Mouse (Mus musculus): Measurements from ENCODE around the gene 3110021N24Rik.
A peak's percentile ranks its signal among the peaks of the same experiment; 100 is the strongest.
"Not testable (repeated sequence)": the region's sequence is repeated elsewhere in the genome, so short reads cannot be mapped to it uniquely, and the experiment has no call there.

3110021N24Rik gene

DNA sequence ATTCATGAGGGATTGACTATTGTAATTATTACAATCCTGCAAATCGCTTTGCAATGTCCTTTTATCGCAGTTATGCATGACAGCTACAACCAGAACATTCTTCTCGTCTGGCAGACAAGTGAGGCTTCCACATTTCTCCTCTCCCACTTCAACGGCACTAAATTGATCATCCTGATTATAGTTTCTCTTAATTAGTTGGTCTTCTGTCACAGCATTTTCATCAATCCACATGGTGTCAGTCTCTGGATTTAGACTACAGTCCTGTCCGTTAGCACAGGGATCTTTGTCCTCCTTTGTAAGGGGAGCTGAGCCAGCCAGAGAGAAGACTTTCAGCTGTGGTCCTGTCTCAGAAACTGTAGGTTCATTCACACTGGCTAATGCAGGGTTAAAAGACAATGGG lies at the start of gene 3110021N24Rik:
TSS of gene 3110021N24Rik (plus strand) at position 301 of the 400 bp plus-strand sequence.
- DNase-seq = no peak

DNA sequence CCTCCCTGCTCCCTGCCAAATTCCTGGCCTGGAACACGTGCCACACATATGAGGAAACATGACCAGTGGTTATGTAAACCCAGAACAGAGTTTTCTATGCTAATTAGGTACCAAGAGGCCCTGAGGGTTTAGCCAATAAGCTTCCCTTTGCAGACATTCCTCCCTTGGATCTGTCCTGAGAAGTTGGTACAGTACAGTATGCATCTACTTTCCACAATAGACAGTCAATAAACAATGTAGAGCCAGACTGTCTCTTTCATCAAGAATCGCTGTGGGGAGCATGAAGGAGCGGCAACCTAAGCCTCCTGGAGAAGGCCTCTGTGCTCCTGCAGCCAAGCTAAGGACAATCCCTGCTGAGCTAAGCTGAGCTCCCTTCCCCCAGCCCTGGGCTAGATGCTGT lies 33.3 kb upstream of the 3110021N24Rik start:
- DNase-seq = no peak

DNA sequence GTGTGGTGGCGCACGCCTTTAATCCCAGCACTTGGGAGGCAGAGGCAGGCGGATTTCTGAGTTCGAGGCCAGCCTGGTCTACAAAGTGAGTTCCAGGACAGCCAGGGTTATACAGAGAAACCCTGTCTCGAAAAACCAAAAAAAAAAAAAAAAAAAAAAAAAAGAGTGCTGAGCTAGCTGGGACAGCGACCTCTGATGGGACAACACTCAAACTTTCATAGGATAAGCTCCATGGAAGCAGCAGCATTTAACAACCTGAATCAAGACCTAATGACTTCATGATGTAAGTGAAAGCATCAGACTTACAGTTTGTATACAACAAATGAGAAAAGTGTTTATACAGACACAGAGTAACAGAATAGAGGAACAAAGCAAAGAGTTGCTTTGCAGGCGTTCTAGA lies 32.4 kb upstream of the 3110021N24Rik start:
- not testable (repeated sequence) for DNase-seq

DNA sequence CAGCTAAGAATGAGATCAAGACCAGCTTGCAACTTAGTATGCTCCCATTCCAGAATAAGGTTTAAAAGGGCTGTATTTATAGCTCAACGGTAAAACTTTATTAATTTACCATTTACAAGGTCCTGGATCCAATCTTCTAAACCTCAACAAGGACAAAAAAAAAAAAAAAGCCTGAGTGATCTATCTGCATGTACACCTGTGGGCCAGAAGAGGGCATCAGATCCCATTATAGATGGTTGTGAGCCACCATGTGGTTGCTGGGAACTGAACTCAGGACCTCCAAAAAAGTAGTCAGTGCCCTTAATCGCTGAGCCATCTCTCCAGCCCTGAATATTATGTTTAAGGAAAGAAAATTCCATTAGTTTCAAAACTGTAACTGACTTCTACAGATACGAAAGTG lies 29.0 kb upstream of the 3110021N24Rik start:
- no peak for DNase-seq

DNA sequence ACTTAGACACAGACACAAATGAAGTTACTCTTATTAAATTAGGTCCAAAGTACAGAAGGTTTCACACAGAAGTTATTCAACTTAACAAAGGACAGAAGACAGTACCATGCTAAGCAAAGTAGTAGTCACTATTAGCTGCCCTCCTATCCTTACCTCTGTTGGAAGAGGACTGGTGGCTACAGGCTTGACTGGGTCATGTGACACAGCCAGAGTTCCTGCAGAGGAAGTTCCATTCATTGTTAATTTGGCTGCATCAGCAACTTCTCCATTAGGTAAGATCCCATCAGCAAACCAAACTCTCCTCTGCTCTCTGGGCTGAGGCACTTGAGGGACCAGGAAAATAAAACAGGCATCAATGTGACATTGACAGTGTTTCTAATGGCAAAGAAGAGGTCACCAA lies 28.0 kb upstream of the 3110021N24Rik start:
- DNase-seq = no peak

DNA sequence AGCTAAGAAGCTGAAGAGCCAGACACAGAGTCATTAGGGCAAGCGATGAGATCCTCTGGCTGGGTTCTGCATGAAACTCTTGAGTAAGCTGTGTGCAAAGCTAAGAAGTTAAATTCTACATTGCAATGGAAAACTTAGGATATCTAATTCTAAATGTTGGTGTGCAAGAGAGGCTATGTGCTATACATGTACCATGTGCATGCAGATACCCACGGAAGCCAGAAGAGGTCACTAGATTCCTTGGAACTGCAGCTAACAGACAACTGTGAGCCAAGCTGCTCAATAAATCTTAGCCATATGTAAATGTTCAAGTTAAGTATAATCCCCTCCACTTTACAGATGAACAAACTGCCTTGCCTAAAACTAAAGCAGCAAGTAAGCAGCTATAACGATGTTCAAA lies 22.5 kb upstream of the 3110021N24Rik start:
- peak; percentile 32 to 53 for DNase-seq

DNA sequence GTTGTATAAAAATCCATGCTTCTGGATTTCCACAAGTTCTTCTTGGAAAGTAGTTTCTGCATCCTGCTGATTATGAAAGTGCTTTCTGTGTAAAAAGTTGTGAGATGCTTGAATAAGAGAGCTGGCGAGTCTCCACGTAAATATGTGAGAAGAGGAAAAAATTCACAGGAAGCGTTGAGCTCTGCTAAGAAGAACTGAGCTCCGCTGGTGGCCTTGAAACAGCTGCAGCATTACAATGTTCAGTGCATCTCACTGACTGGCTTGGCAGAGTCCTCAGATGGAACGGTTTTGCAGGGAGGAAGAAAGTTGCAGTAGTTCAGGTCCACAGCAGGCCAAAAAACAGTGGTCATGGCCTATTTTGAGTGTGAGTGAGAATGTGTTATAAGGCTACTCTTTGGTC lies 11.2 kb upstream of the 3110021N24Rik start:
- DNase-seq = peak; percentile 18 to 25

DNA sequence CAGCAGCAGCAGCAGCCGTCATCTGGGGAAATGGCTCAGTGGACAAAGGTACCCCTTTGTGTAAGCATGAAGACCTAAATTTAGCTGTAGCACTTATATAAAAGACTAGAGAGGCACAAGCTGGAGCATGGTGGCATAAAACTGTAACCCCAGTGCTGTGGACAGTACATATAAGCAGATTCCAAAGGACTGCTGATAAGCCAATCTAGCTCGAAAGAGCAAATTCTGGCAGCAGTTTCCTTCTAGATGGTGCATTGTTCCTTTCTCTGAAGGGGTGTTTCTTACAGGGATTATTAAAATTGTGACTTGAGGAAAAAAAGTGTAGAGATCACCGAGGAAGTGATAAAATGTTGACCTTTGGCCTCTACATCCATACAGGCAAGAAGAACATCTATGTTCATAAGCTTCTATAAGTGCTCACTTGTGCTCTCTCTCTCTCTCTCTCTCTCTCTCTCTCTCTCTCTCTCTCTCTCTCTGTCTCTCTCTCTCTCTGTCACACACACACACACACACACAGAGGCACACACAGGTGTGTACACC lies 1.9 kb downstream of the 3110021N24Rik start:
- DNase-seq = no peak

DNA sequence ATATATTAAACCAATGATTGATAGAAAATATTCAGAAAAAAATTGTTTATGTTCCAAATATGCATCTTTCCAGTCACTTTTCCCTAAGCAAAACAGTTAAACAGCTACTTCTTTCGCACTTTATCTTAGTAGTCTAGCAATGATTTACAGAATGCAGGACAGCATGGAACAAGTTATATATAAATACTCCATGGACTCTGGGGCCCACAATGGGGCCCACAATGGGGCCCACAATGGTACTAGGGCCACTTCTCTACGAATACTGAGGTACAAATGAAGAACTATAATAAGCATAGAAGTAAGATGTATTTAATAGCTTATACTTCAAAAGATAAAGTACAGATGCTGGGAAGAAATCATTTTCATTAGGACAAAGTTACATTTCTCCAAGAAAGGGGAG lies 4.7 kb downstream of the 3110021N24Rik start:
- no peak for DNase-seq

DNA sequence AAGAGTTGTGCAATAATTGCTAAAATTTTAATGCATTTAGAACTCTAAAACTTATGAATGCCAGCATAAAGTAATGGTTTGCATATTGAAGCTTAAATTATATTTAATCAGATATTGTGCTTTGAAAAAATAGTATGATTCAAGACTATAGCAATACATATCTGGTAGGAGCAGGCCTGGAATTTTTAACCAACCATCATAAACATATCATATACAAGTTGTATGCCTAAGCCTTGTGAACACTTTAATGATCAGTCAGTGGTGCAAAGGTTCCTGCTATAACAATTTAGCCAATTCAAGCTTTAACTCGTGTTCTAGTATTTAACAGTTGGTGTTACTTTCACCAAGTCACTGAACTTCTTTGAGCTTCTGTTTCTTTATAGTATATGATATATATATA lies 11.0 kb downstream of the 3110021N24Rik start:
- no peak for DNase-seq

DNA sequence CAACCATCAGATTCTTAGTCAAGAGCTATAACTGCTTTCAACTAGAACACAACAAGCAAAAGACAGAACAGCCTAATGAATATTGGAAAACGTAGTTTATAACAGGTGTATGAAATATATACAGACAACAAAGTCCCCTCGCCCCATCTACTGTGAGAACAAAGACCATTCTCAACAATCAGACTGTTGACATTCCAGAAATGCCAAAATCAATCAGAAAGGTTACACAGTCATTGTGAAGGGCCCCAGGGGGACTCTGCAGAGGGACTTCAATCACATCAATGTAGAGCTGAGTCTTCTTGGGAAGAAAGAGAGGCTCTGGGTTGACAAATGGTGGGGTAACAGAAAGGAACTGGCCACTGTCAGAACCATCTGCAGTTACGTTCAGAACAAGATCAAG lies 12.1 kb downstream of the 3110021N24Rik start:
- DNase-seq = no peak

DNA sequence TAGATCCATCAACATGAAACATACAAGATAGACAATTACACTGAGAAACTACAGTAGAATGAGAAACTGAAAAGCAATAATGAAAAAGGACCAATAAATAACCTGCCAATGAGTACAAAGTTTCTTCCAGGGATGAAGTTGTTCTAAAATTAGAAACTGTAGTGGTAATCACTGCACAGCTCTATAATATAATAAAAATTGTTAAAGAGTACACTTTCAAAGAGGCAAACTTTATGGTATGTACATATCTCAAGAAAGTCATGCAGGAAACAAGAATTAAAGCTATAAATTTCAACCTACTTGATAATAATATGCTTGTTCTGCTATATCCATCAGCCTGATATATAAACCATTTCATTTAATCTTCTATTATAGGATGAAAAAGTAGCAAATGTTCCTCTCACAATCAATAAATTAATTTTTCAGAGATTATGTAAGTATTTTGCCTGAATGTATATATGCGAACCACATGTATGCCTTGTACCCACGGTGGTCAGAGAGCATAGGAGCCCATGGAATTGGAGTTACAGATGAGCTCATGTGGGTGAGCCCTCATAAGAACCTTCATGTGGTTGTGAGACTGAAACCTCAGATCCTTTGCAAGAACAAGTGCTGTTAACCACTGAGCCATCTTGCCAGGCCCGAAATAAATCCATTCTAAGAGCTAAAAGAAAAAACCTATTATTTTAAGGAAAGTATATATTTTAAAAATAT lies 26.9 kb downstream of the 3110021N24Rik start:
- no peak for DNase-seq

DNA sequence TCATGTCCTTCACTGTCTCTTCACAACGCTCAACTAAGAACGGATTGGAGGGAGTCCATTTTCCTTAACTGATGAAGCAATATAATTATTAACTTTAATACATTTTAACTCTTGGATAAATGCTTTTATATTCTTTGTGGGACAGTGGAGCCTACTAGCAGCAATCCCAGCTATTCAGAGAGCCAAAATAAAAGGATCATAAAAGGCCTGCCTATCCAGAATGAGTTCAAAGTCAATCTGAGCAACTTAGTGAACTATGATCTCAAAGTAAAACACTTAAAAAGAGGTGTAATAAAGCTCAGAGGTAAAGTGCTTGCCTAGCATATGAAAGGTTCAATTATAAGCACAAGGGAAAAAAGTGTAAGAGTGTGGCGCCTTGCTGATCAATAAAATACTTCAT lies 40.1 kb downstream of the 3110021N24Rik start:
- no peak for DNase-seq

DNA sequence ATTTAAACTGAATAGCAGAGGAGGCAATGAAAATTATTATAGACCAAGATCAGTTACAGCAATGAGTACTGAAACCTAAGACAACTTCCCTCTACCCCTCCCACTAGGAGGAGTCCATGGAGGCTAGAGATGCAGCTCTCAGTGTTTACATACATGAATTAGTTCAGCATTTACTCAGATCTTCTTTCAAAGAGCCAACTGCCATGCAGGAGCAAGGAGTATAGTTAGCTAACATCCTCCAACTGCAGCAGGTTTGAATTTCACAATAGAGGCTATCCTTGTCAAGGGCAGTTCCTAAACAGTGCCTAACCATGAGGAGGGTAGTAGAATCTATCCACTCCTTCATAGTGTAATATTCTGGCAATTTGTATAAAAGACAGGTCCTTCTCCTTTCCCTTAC lies 49.1 kb downstream of the 3110021N24Rik start:
- DNase-seq = no peak

DNA sequence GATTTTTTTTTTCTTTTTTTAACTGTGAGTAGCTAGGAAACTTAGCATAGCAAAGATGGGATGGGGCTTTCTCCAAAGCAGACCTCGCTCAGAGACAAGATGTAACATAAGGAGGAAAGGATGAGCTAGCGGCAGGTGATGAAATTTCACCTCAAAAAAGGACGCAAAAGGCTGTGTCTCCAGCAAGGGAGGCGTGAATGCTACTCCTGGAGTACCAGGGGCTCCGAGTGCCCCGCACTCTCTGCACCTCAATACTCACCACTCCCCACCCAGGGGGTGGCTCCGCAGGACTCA lies 60.3 kb downstream of the 3110021N24Rik start:
- DNase-seq = no peak

DNA sequence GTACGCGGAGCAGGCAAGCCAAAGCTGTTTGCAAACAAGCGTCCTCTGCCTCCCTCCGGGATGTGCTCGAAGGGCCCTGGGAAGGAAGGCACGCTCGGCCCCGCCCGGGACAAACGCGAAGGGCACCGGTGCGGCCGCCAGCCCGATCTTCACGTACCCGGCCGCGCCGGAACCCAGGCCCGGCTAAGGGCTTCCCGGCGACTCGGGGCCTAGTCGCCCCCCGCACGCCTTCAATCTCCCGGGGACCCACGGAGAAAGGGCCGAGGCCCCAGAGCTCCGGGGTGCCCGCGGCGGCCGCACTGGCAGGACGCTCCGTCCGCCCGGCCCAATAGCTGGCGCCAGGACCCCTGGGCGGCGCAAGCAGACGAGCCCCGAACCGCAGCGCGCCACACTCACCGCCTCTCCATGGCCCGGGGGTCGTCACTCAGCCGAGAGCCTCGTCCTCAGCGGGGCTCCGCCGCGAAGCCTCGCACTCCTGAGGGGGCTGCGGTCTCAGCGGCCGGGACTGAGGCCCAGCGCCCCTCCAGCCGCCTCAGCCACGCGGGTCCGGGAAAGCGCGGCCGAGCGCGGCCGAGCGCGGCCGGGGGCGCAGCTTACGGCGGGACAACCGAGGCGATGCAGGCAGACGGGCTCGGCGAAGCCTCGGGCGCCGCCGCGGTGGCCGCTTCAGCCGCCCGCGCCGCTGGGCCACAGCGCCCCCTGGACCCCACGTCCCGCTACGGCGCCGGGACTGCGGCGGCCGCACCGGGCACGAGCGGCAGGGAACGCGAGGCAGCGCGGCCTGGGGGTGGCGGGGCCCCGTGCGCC lies 60.8 kb downstream of the 3110021N24Rik start, which contains the start of gene Zfyve9:
TSS of gene Zfyve9 (minus strand) at position 742 of the 807 bp plus-strand sequence.
- peak; percentile 87 to 91 for DNase-seq

DNA sequence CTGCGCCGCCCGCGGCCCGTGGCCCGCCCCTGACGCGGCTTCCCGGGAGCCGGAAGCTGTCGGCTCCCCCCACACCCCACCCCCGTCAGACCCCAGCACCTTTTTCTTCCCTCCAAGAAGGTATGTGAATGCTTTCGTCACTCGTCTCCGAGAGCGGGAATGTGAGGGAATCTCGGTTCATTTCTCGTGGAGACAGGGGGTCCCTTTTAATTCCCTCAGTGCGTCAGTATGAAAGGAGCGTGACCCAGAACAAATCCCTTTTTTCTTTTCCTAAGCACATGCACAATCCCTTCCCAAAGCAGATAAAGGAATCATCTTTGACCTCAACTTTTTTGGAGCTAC lies 61.4 kb downstream of the 3110021N24Rik start:
- no peak for DNase-seq

DNA sequence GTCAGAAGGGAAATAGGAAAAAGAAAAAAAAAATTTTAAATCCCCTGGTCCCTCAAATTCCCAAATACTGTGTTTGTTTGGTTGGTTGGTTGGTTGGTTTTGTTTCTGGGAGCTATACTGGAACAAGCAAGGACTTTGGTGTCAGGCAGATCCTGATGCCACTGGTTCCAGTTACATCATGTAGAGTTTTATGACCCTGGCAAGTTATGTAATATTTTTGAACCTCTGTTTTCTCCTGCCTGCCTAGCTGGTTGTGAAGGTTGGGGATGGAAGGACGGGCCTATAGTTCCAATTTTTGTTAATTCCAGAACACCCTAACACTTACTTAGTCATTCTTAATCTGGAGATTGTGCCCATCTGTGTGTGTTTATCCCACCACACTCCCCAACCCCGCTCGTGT lies 62.1 kb downstream of the 3110021N24Rik start:
- DNase-seq = no peak

DNA sequence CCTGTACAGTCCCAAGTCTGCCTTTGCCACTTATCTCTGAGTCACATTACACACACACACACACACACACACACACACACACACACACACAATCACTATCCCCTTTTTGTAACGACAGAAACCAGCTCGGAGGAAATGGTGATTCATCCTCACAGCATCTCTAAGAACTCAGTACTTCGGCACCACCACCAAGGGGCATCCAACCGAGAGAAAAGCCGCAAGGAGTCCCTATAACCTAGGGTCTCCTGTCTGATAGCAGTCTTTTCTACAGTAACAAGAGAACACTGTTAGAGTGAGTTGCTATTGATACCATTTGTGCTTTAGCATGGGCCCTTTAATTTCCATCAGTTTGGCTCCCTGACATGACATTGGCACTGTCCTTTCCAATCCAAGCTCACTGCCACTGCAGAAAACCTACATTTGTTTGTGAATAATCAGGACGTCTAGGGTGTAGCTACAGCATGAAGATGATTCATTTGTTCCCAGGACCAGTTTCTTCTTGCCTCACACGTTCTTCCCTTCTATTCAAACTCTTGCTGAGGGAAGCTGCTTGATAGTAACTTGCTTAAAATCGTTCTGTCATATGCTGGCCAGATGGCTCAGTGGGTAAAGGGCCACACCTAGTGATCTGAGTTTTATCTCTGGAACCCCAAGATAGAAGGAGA lies 63.1 kb downstream of the 3110021N24Rik start:
- no peak for DNase-seq

DNA sequence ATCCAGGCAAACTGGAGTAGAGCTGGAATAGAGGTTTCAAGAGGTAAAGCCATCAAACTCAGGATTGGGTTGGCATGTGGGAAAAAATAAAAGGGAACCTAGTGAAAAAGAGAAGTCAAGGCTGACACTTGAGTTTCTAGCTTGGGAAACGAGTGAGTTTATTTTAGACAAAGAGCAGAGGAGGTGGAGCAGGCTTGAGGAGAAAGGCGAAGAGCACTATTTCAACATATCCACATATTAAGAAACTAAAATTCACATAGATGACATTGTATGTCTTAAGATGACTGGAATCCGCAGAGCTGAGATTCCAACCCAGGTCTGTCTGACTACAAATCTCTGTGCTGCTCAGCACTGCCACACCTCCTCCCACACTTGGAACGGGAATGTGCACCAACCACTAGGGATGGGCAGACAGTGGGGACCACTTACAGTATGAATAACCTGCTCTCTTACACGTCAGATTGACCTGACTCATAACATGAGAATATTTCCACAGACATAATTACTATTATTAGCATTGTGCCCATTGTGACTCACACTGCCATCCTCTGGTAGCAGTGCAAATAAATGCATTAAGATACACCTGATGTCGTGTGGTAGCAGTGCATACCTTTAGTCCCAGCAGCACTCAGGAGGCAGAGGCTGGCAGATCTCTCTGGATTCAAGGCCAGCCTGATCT lies 69.9 kb downstream of the 3110021N24Rik start:
- no peak for DNase-seq

DNA sequence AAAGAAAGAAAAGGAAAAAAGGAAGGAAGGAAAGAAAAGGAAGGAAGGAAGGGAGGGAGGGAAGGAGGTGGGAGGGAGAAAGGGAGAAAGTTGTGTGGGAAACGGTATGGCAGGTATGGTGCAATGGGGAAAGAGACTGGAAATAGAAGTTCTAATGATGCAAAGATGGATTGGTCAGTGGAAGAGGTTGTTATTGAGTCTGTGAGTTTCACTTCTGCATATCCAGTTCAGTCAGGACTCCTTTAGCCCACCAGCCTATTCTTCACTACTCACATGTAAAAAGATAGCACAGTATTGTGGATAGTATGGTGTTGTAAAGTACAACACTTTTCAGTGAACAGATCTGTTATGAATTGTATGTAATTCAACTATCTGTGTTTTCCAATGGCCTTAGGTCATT lies 71.1 kb downstream of the 3110021N24Rik start:
- no peak for DNase-seq

DNA sequence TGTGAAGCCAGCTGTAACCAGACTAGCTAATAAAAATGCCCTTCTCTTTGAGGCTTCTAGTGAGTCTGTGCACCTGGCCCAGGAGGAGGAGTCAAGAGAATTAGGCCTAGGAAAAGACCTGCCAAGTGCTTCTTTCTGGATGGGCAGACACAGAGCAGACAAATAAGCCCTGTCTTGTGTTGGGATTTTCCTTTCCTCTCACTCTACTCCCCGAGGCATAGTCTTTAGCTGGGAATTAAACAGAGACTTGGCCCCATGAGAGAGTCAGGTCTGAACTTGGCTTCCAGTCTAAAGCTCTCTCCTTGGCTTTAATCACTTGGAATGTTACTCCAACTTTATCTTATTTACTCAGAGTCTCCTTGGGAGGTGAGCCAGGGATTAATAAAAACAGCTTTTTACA lies 74.5 kb downstream of the 3110021N24Rik start:
- no peak for DNase-seq

DNA sequence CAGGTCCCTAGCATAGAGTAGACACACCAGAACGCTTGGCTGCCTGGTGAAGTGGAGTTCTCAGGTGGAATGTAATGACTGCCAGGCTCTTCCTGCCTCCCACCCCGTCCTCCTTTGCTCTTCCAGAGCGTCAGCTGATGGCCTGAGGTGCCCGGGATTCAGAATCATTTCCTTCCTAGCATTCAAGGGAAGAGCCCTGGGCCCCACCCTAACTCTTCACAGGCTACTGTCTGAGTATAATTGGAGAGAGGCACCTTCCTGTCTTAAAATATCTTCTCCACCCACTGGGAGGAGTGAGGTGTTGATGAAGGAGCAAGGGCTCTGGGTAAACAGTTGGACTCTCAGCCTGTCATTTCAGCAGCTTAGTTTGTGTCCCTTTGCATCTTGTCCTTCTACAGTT lies 77.3 kb downstream of the 3110021N24Rik start:
- DNase-seq = no peak
